Mouse (Mus musculus) midbrain, embryonic 14.5 days (tissue): Measurements from ENCODE around the gene Lmbr1l. TPM values are rescaled to one million over a fixed set of nuclear protein-coding genes. Genes with fewer than 3 reads are reported as not detected.
"Not testable (repeated sequence)": the region's sequence is repeated elsewhere in the genome, so short reads cannot be mapped to it uniquely, and the experiment has no call there.

Experiments used
- ATAC-seq: fragments of 200-750 bp; cut with Nextera tagmentation; 2 replicates; pipeline ENCODE4 v1.8.0; 2017; ENCODE audit warnings: moderate number of reproducible peaks, moderate library complexity; ENCODE audit not compliant: low FRiP score, low TSS enrichment
- DNase-seq: peaks from one replicate; pipeline ENCODE4 v3.0.0-alpha.2; 2015
- H3K27ac ChIP-seq: fragments of 300-500 bp; sonication (generic); replicated peaks from 2 replicates; pipeline ENCODE4 v1.5.1; 2014; ENCODE audit warnings: mild to moderate bottlenecking, low read depth, low read length, moderate library complexity
- H3K27me3 ChIP-seq: fragments of 300-500 bp; sonication (generic); 2 replicates; pipeline ENCODE4 v1.6.1; 2014; ENCODE audit warnings: low read length, control low read depth, mixed read lengths; ENCODE audit not compliant: control insufficient read depth, insufficient read depth
- H3K36me3 ChIP-seq: fragments of 300-500 bp; sonication (generic); 2 replicates; pipeline ENCODE4 v1.6.1; 2014; ENCODE audit warnings: low read length, control low read depth; ENCODE audit not compliant: control insufficient read depth, insufficient read depth
- H3K4me1 ChIP-seq: fragments of 300-500 bp; sonication (generic); 2 replicates; pipeline ENCODE4 v1.6.1; 2014; ENCODE audit warnings: mild to moderate bottlenecking, antibody characterized with exemption, low read length, control low read depth; ENCODE audit not compliant: control insufficient read depth, insufficient read depth
- H3K4me2 ChIP-seq: fragments of 300-500 bp; sonication (generic); 2 replicates; pipeline ENCODE4 v1.6.1; 2014; ENCODE audit warnings: mild to moderate bottlenecking, low read length, moderate library complexity
- H3K4me3 ChIP-seq: fragments of 300-500 bp; sonication (generic); replicated peaks from 2 replicates; pipeline ENCODE4 v1.5.1; 2014; ENCODE audit warnings: low read depth, low read length
- H3K9ac ChIP-seq: fragments of 300-500 bp; sonication (generic); replicated peaks from 2 replicates; pipeline ENCODE4 v1.6.1; 2014; ENCODE audit warnings: mild to moderate bottlenecking, low read length, moderate library complexity
- H3K9me3 ChIP-seq: fragments of 300-500 bp; sonication (generic); 2 replicates; pipeline ENCODE4 v1.6.1; 2016; ENCODE audit warnings: low read length, control low read depth, mixed read lengths; ENCODE audit not compliant: control insufficient read depth
- WGBS: fragments of 180-500 bp; shearing (Covaris S2); extraction: QIAGEN DNeasy Blood & Tissue Kit; methylation state at CpG from one replicate; pipeline ENCODE4 v1.1.7; 2014; 5-methylcytosine and 5-hydroxymethylcytosine counted together
- polyA plus RNA-seq: library from polyadenylated mRNA; unstranded; fragments of >200 nt; fragmentation: Nextera tagmentation; extraction: Ambion mirVana; gene quantifications from 2 replicates; pipeline ENCODE4 v1.2.1, GENCODE M21; 2014

The Lmbr1l gene
- polyA plus RNA-seq, 1 experiment from 2014 or later: 11.2 TPM

DNA sequence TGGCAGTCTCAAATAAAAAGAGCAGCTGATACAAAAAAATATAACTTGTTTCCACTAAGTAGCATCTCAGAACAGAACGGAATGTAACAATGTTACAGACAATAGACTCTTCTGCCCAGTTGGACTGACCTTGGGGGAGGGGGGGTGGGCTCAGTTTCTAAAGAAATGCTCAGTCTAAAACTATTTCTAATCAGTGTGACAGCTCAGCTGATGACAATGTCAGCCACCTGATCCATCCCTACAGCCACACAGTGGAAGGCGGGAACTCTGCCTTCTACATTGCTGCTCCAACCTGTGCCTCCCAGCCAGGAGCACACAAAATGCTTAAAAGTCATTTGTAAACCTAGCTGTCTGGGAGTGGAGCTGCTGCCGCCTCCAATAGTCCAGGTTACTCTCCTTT lies 29.9 kb upstream of the Lmbr1l start:
- DNase-seq: peak; percentile 38
- Histone ChIP-seq H3K9me3 (no peaks in the 10 kb centered on the region), H3K9ac (peak overlapping the region; percentile 68), H3K36me3 (peaks cover 17% of the 10 kb centered on the region), H3K4me1 (peaks cover 12% of the 10 kb centered on the region), H3K4me2 (peak overlapping the region; percentile 83), H3K27ac (peak overlapping the region; percentile 72), H3K27me3 (no peaks in the 10 kb centered on the region), H3K4me3 (peak overlapping the region; percentile 34)
- WGBS: 19% methylated on average over 3 of the region's 3 CpGs
- 0 out of 2 replicates have a peak, but pooled peaks have one; percentile 16 for ATAC-seq

GRCm38 (mm10) chr15:98943133-98943532 lies 25.1 kb upstream of the Lmbr1l start:
- 88% methylated on average over 4 of the region's 4 CpGs for WGBS
- H3K4me3 ChIP-seq: no peak overlapping the region
- H3K4me1 ChIP-seq: peaks cover 8% of the 10 kb centered on the region
- H3K36me3 ChIP-seq: no peaks in the 10 kb centered on the region
- no peak overlapping the region for H3K4me2 ChIP-seq
- ATAC-seq (no peak), DNase-seq (no peak)
- H3K27me3 ChIP-seq: no peaks in the 10 kb centered on the region
- H3K9ac ChIP-seq: no peak overlapping the region
- H3K27ac ChIP-seq: no peak overlapping the region
- no peaks in the 10 kb centered on the region for H3K9me3 ChIP-seq

DNA sequence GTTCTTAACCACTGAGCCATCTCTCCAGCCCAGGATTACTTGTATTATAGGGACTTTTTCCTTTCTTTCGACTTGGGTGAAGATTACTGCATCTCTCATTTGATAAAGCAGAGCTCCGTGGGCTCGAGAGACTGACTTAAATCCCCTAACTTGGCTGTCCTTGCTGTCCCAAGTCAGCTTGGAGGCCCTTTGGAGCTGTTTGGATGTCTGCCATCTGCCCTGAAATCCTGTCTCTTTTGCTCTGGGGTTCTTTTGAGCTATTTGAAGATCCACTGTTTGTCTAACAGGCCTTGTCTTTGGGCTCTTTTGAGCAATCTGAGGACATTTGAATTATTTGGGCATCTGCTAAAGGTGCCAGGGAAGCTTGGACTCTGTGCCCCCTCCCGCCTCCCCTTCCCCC lies 24.1 kb upstream of the Lmbr1l start:
- no peak overlapping the region for H3K9ac ChIP-seq
- no peak for ATAC-seq
- no peaks in the 10 kb centered on the region for H3K9me3 ChIP-seq
- 77% methylated on average over 4 of the region's 4 CpGs for WGBS
- H3K4me3 ChIP-seq: no peak overlapping the region
- no peaks in the 10 kb centered on the region for H3K4me1 ChIP-seq
- DNase-seq: peak; percentile 41
- H3K36me3 ChIP-seq: no peaks in the 10 kb centered on the region
- no peak overlapping the region for H3K27ac ChIP-seq
- no peak overlapping the region for H3K4me2 ChIP-seq
- no peaks in the 10 kb centered on the region for H3K27me3 ChIP-seq

DNA sequence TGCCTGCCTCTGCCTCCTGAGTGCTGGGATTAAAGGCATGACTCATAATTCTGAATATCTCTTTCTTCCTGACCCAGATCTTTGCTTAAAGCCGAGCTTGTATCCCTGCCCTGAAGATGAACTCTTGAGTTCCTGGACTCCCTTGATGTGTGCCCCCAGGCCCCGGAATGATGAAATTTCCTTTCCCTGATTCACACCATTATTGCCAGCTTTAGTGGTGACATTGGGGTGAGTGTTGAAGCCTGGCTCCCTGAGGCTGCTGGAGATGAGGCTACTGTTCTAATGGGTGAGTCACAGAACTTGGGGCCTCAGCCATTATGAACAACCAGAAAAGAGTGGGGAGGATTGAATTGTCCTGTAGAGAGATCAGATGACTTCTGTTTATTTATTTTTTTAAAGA lies 23.5 kb upstream of the Lmbr1l start:
- H3K9ac ChIP-seq: no peak overlapping the region
- no peak overlapping the region for H3K27ac ChIP-seq
- H3K4me3 ChIP-seq: no peak overlapping the region
- no peaks in the 10 kb centered on the region for H3K9me3 ChIP-seq
- H3K27me3 ChIP-seq: no peaks in the 10 kb centered on the region
- no peaks in the 10 kb centered on the region for H3K36me3 ChIP-seq
- no peak for ATAC-seq
- H3K4me2 ChIP-seq: no peak overlapping the region
- no peak for DNase-seq
- H3K4me1 ChIP-seq: no peaks in the 10 kb centered on the region
- WGBS: 88% methylated on average over 2 of the region's 2 CpGs

- ATAC-seq (no peak), DNase-seq (peak; percentile 23)
- H3K27ac ChIP-seq: no peak overlapping the region
- H3K4me1 ChIP-seq: no peaks in the 10 kb centered on the region
- H3K4me2 ChIP-seq: no peak overlapping the region
- no peak overlapping the region for H3K9ac ChIP-seq
- no peaks in the 10 kb centered on the region for H3K9me3 ChIP-seq
- H3K27me3 ChIP-seq: no peaks in the 10 kb centered on the region
- H3K4me3 ChIP-seq: no peak overlapping the region
- 57% methylated on average over 10 of the region's 10 CpGs for WGBS
- H3K36me3 ChIP-seq: no peaks in the 10 kb centered on the region
Observed at GRCm38 (mm10) chr15:98940816-98941215, 22.8 kb upstream of the Lmbr1l start.

- H3K9ac ChIP-seq: peak within 1 kb of the TSS; percentile 84
- H3K4me3 ChIP-seq: peak within 1 kb of the TSS; percentile 73
- peak within 1 kb of the TSS; percentile 86 for H3K4me2 ChIP-seq
- H3K27ac ChIP-seq: peak within 1 kb of the TSS; percentile 98
- peaks cover 18% of the 10 kb centered on the region for H3K36me3 ChIP-seq
- H3K27me3 ChIP-seq: no peaks in the 10 kb centered on the region
- H3K4me1 ChIP-seq: peaks cover 14% of the 10 kb centered on the region; the same call in 1 of the 2 replicates
- ATAC-seq: peak; percentile 95
- DNase-seq: peak; percentile 97
- no peaks in the 10 kb centered on the region for H3K9me3 ChIP-seq
- under 1% methylated on average over 58 of the region's 58 CpGs for WGBS
Observed at GRCm38 (mm10) chr15:98934217-98934839, 16.3 kb upstream of the Lmbr1l start, which contains the start of gene Tuba1b. Tuba1b (minus strand) TSS chr15:98934565.

- under 1% methylated on average over 35 of the region's 35 CpGs for WGBS
- DNase-seq (peak; percentile 100), ATAC-seq (peak; percentile 87)
- Histone ChIP-seq H3K4me3 (peak overlapping the region; percentile 73), H3K27me3 (no peaks in the 10 kb centered on the region), H3K27ac (peak overlapping the region; percentile 98), H3K9ac (peak overlapping the region; percentile 84), H3K4me1 (peaks cover 15% of the 10 kb centered on the region), H3K36me3 (peaks cover 18% of the 10 kb centered on the region), H3K9me3 (no peaks in the 10 kb centered on the region), H3K4me2 (peak overlapping the region; percentile 86)
Observed at GRCm38 (mm10) chr15:98933833-98934216, 15.8 kb upstream of the Lmbr1l start.

- Histone ChIP-seq H3K27ac (peak overlapping the region; percentile 98), H3K4me3 (peak overlapping the region; percentile 73), H3K9ac (peak overlapping the region; percentile 84), H3K4me1 (peaks cover 16% of the 10 kb centered on the region), H3K36me3 (peaks cover 18% of the 10 kb centered on the region), H3K4me2 (peak overlapping the region; percentile 86)
- DNase-seq, H3K9me3 ChIP-seq, H3K27me3 ChIP-seq, ATAC-seq: not testable (repeated sequence)
- 7% methylated on average over 8 of the region's 9 CpGs for WGBS
Observed at GRCm38 (mm10) chr15:98933004-98933671, 15.1 kb upstream of the Lmbr1l start.

DNA sequence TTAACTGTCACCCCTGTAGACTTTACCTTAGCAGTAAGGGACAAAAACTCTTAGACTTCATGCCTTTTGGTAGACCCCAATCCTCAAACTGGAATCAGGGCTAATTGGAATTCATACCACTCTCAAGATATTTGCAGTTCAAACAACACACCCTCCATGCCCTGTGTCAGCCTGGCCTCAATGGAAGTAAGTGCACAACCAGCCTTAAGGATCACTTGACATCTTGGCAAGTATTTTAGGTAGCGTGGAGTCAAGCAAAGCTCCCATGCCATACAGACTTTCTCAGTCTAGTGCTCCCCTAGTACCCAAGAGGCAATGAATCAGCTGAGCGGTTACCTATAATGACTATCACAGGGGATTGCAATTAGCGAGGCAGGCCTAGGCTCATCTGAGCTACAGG lies 13.0 kb upstream of the Lmbr1l start:
- peaks cover 18% of the 10 kb centered on the region for H3K36me3 ChIP-seq
- H3K4me3 ChIP-seq: no peak overlapping the region
- ATAC-seq (no peak), DNase-seq (no peak)
- H3K9ac ChIP-seq: no peak overlapping the region; the same call in 1 of the 2 replicates
- H3K27me3 ChIP-seq: no peaks in the 10 kb centered on the region
- peaks cover 16% of the 10 kb centered on the region for H3K4me1 ChIP-seq
- 79% methylated on average over 3 of the region's 3 CpGs for WGBS
- no peaks in the 10 kb centered on the region for H3K9me3 ChIP-seq
- H3K4me2 ChIP-seq: 0 out of 2 replicates have a peak overlapping the region, but pooled peaks have one; percentile 8
- H3K27ac ChIP-seq: no peak overlapping the region
